Mouse (Mus musculus) thymus, postnatal 4 days (tissue): Measurements from ENCODE around the gene Pltp.
"Not testable (repeated sequence)": the region's sequence is repeated elsewhere in the genome, so short reads cannot be mapped to it uniquely, and the experiment has no call there.

Experiments
- DNase-seq: peaks from one replicate; pipeline ENCODE4 v3.0.0; 2021

The Pltp gene

GRCm38 (mm10) chr2:164878509-164879227 is 21.2 kb upstream of the Pltp start:
- peak; percentile 64 for DNase-seq

GRCm38 (mm10) chr2:164877376-164878215 is 20.1 kb upstream of the Pltp start:
- DNase-seq: not testable (repeated sequence)

GRCm38 (mm10) chr2:164875648-164876047 is 18.1 kb upstream of the Pltp start:
- not testable (repeated sequence) for DNase-seq

GRCm38 (mm10) chr2:164874239-164874769 is 16.8 kb upstream of the Pltp start:
- DNase-seq: no peak

- no peak for DNase-seq
Measured at GRCm38 (mm10) chr2:164873621-164874020, 16.1 kb upstream of the Pltp start.

GRCm38 (mm10) chr2:164871602-164872303 is 14.2 kb upstream of the Pltp start:
- no peak for DNase-seq

- no peak for DNase-seq
Measured at GRCm38 (mm10) chr2:164868491-164868890, 11.0 kb upstream of the Pltp start.

- peak; percentile 49 for DNase-seq
Measured at GRCm38 (mm10) chr2:164867566-164867965, 10.1 kb upstream of the Pltp start.

GRCm38 (mm10) chr2:164866741-164867551 is 9.4 kb upstream of the Pltp start:
- no peak for DNase-seq

GRCm38 (mm10) chr2:164864593-164864992 is 7.1 kb upstream of the Pltp start:
- no peak for DNase-seq

GRCm38 (mm10) chr2:164863411-164863810 is 5.9 kb upstream of the Pltp start:
- DNase-seq: not testable (repeated sequence)

- no peak for DNase-seq
Measured at GRCm38 (mm10) chr2:164862179-164862861, 4.8 kb upstream of the Pltp start.

GRCm38 (mm10) chr2:164861094-164861493 is 3.6 kb upstream of the Pltp start:
- no peak for DNase-seq

- no peak for DNase-seq
Measured at GRCm38 (mm10) chr2:164859640-164860432, 2.3 kb upstream of the Pltp start.

GRCm38 (mm10) chr2:164859155-164859554 is 1.6 kb upstream of the Pltp start:
- no peak for DNase-seq

GRCm38 (mm10) chr2:164857842-164858553 is 487 bp upstream of the Pltp start:
- DNase-seq: no peak

GRCm38 (mm10) chr2:164856309-164857100 is 1.0 kb downstream of the Pltp start:
- DNase-seq: peak; percentile 45

GRCm38 (mm10) chr2:164855572-164855971 is 1.9 kb downstream of the Pltp start:
- not testable (repeated sequence) for DNase-seq

- peak; percentile 48 for DNase-seq
Measured at GRCm38 (mm10) chr2:164850061-164850460, 7.5 kb downstream of the Pltp start.
